Mouse (Mus musculus): Measurements from ENCODE around the gene Mical3.

Gene Mical3

DNA sequence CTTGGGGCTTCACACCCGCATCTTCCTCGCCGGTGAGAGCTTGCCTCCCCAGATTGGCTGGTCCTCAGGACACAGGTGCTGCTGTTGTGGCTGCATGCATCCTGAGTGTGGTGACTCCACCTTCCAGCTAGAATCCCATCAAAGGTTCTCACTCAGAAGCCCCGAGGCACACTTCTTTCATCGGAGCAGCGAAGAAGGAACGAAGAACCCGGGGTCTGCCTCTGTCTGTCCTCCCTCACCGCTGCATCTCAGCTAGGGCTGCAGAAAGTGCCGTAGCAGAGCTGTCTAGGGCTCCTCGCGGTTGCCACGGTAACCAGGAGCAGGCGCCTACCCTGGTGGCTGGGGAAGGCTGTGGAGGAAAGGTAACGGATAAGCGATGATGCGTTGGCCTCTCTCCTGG, at the start of gene Mical3:
Gene Mical3 (minus strand): TSS at position 227 of the 400 bp plus-strand sequence.
- peak; percentile 69 for DNase-seq (ENCODE audit: low read depth, low spot score)

DNA sequence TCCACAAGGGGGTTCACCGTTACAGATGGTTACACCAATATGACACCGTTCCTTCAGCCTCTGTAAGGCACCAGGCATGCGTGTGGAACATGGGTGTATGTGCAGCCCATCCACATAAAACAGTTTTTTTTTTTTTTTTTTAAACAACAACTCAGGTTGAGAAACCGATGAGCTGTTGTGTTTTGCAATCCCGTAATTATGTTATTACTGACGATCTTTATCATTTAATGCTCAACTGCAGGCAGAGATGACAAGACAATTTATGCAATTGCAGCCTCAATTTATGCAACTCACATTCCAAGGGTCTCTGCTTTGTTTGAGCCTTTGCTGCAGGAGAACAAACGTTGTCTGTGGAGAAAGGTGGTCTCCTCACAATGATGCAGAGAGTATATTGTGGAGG, 49.0 kb upstream of the Mical3 start:
- no peak for DNase-seq (ENCODE audit: low read depth, low spot score)

DNA sequence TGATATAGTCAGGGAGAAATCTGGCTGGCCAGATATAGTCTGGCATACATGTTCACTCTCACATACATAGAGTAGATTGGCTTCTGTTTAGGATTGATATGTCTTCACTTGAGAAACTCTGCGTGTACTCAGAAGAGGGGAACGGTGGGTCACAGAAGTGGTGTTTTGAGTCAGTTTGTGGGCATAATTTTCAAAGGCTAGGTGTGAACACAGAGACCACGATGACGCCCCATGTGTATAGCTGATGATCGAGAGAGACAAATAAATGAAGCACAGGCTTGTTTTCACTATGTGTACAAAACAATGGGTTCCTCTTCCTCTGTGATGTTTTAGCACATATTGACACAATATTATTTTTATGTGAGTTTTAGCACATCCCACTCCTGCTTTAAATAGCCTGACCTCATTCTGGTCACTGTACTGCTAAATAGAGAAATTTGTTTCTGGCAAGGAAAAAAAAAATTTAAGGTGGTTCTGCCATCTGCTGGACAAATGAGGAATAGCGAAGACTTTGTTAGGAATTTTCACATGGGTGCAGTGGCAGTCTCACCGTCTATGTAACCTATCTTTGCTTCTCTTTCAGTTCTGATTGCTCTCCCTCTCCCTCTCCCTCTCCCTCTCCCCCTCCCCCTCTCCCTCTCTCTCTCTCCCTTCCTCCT, 48.0 kb upstream of the Mical3 start:
- no peak for DNase-seq (ENCODE audit: low read depth, low spot score)

DNA sequence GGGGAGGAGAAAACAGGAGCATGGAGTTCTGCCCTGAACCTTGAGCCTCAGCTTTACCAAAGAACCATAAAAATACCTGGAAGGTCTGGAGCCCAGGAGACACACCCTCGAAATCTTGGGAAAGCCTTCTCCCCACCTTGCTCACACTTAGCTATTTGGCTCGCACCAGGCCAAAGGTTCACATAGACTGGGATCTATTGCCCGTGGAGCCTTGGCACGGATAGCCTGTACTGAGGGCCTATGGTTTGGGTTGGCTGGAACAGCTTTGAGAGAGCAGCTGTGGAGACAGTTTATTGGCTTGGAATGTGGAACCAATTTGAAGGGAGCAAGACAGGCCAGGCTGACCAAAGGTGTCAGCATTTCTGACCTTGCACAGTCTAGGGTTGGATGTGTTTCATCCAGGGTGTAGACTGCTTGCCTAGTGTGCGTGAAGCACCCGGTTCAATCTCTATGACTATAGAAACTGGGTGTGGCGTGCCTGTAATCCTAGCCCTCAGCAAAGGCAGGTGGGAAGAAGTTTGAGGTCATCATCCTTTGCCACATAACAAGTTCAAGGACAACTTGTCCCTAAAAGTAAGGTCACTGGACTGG, 46.4 kb upstream of the Mical3 start:
- DNase-seq (ENCODE audit: low read depth, low spot score): no peak

DNA sequence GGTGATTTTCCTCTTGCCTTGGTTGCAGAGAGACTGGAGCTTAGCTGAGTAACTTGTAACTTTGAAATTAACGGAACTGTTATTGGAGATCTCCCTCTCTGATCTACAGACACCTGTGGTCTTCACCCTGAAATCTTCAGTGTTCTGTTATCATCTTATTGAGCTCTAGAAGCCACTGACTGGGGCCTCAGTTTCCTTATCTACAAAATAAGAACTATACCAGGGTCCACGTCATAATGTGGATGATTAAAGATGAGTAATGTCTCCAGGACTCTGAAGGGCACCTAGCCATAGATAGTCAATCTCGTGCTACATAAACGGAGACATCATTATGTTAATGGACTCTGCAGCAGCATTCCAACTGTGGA, 45.9 kb upstream of the Mical3 start:
- DNase-seq (ENCODE audit: low read depth, low spot score): no peak

DNA sequence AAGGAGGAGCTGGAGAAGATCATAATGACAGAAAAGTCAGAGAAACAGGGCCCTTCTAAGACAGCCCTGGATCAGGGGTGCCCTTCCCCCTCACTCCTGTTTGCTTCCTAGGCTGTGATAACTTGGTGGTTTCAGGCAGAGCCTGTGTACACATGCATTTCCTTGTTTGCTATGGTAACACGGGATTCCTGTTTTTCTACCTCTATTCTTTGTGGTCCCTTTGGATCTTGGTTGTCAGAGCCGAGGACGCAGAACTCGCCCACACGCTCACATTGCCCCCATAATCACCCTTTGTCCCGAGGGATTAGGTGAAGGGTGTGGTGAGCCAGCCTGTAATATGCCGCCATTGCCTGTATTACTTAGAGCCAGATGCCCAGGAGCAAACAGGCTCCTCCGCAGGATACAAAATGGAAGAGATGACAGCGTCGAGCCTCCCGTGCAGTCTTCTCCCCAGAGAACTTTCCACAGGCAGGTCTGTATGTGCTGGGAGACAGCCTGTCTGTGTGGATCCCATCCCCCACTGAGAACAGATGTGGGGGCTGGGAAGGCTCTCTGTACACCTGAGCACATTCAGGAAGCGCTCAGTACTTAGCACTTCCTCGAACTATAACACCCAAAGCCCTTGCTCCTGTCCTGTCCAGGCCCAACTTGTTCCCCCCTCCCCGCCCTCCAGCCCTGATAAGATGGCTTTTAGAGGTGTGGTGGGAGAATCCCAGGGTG, 45.4 kb upstream of the Mical3 start:
- DNase-seq (ENCODE audit: low read depth, low spot score): no peak

DNA sequence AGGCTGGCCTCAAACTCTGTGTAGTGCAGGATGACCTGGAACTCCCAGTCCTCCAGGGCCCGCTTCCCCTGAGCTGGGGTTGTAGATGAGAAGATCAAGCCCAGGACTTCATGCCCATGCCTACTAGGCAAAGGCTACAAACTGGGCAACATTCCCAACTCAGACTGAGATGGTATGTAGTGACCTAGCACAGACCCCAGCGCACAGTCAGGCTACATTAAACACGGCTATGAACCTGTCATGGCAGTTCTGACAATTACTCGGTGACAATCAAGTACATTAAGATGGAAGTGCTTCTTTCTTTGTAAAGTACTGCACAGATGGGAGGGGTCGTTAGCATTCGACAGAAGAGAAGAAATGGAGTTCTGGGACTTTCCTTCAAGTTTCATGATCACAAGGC, 44.0 kb upstream of the Mical3 start:
- DNase-seq (ENCODE audit: low read depth, low spot score): no peak

DNA sequence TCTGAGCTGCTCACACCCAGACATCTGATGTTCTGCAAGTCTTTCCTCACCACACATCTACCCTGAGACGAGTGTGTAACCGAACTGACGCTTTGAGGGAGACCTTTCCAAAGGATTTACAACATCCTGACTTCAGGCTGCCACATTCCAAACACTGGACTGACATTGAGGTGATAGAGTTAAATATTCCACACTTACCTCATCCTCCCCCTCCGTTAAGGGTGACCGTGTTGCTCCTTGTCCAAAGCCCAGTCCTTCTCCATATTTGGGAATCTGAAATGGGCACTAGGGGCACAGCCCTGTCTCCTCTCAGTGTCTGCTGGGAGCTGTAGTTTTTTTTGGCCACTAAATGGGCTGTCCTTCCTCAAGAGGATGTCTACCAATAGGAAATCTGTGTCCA, 42.7 kb upstream of the Mical3 start:
- no peak for DNase-seq (ENCODE audit: low read depth, low spot score)

DNA sequence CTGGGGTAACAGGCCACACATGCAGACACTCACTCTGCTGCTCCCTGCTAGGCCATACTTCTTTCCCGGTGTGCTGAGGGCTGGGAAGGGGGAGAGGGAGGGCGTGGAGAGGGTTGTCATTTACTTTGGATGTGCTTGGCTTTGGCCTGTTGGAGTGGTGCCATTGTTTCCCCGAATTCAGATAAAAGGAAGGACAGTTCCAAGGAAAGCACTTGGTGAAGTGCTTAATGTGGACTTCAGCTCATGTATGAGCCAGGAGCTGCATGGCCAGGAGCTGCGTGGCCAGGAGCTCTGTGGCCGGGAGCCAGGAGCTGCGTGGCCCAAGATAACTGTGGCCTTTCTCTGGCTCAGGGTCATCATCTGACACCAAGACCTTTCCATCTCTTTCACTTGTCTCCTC, 40.3 kb upstream of the Mical3 start:
- no peak for DNase-seq (ENCODE audit: low read depth, low spot score)

DNA sequence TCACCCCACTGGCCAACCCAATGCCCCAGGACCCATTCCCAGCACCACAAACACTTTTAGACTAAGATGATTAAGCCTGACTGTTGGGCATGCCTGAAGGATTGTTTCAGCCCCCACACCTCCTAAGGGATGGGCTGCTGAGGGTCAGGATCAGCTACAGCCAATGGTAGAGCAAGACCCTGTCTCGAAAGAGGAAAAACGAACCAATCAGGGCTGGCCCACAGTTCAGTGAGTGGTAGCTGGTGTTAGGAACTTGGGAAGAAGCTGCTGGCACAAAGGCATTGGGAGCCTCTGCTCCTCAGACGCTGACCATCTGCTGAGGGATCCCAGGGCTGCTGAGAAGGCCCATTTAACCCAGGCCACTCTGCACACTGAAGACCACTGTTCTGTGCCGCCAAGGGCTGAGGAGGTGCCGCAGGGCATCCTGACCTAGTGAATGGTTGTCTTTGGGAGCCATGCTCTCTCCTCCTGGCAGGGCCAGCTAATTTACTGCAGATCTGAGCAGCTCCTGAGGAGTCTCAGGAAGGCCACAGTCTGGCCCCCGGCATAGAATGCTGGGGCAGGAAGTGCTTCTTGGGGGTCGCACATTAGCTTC, 36.7 kb upstream of the Mical3 start:
- no peak for DNase-seq (ENCODE audit: low read depth, low spot score)

DNA sequence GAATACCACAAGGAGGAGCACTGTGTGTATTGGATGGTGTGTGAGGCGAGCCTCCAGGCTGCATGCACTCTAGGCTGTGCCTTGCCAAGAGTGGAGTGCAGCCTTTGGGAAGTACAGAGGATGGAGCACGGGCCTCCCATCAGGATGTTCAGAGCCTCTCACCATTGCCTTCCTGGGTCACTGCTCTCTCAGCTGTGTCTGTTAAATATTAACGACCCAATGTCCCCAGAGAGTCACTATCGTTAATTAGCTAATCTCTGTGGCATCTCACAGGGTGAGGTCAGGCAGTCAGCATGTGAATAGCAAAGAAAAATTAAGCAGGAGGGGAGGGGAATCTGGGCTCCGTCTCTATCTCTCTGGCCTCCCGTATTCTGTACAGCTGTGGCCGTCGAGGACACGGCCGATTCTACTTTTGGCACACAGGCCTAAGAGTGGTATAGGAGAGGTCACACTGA, 35.3 kb upstream of the Mical3 start:
- DNase-seq (ENCODE audit: low read depth, low spot score): no peak

DNA sequence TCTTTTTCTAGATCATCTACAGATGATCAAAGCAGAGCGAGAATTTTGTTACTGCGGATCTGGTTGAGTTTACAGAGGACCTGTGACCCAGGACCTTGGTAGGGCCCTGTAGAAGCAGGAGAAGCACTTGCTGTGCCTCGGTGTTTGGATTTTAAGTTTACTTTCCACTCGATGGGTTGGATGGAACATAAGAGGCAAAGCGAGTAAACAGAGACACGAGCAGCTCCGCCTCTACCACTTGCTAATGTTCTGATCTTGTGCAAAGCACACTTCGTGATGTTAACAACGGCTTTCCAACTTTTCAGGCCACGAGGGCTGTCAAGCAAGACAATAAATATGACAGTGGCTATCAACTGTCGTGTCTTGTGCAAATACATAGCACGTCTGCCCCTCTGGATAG, 31.8 kb upstream of the Mical3 start:
- DNase-seq (ENCODE audit: low read depth, low spot score): no peak

DNA sequence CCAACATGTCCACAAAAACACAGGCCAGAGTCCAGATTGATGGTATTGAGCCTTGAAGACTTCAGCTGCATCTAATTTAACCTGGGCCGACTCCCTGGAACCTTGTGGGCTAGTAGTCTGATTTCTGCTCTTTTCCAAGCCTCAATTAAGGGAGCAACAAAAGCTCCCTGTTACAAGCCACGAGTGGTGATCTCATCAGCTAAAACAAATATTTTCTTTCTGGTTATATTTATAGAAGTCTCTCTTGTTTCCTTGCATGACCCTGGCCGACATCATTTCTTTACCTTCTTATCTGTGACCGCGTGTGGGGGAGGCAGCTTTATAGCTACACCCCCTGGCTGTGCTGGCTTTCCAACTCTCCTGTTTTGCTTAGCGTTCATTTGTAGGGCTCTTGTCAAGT, 29.3 kb upstream of the Mical3 start:
- no peak for DNase-seq (ENCODE audit: low read depth, low spot score)

DNA sequence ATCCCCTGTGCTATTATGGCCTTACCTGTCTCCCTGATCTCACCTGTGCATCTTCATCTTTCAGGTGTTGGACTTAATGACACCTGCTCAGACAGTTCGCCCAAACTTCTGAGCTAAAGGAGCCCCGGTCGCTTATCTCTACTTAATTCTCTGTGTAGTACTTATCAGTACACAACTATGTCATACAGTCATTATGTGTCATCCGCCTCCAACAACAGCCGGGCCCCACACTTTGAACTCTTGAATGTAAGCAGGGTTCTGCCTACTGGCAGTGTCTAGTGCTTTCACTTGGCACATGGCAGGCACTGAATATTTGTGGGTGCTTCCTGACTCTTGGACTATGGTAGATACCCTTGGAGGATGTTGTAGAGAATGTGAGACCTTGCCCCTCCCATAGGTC, 28.8 kb upstream of the Mical3 start:
- DNase-seq (ENCODE audit: low read depth, low spot score): no peak

DNA sequence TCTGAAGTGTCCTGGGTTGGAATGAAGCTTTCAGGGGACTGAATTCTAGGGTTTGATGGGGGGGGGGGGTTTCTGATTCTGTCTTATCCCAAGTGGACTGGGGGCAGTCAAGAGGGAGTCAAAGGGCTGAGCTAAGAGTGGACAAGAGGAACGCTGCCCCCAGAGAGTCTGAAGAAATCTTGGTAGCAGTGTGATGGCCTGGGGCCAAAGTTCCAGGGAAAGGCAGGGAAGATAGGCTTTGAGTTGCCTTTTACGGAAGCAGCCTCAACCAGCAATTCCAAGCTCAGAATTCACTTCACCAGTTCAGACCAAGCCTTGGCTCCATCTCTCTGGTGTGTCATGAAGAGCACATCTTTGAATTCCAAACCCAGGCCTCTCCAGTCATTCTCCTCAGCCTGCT, 25.2 kb upstream of the Mical3 start:
- no peak for DNase-seq (ENCODE audit: low read depth, low spot score)

DNA sequence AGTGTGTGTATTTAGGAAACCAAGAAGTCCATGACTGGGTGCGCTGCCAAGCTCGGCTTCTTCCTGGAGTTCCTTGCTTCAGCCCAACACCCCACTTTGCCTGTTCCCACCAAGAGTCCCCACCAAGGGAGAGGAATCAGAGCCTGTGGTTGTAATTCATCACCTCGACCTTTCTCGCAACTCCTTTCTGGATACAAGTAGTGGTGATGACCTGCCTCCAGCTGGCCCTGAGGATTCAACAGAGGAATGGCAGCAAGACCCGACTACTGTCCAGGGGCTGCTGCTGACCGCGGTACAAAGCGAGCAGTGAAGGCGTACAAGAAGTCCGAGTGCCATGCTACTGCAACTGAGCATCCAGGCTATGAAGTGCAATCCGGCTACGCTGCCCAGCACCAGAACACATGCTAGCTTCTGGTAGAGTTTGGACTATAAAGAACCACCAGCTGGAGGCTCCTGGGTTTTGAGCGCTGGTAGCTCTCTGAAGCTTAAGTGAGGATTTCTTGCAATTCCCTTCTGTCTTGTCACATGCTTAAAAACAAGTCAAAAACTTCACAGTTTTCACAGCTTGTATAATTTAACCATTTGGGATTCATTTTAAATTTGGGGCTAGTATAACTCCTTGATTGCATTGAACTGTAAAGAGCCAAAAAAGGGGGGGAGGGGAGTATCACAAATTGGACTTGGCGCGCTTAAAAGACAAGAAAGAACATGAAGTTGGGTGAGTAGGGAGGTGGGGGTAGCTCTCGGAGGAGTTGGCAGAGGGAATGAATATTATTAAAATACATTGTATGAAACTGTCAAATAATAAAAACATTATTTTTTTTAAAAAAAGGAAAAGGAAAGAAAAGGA, 23.9 kb upstream of the Mical3 start:
- no peak for DNase-seq (ENCODE audit: low read depth, low spot score)

DNA sequence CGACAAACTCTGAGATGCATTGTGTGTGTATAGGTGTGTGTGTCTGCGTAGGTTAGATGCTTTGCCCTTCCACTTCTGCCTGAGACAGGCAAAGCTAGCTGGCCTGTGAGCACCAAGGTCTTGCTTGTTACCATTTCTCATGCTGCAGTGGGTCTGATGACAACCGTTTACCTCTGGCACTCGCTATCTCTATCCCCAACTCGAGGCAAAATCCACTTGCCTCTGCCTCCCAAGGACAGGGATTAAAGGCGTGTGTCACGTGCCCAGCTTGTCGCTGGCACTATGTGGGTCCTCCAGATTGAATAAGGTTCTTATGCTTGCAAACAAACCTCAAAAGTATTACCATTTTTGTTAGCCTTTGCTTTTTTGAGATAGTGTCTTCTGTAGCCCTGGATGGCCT, 22.4 kb upstream of the Mical3 start:
- no peak for DNase-seq (ENCODE audit: low read depth, low spot score)

DNA sequence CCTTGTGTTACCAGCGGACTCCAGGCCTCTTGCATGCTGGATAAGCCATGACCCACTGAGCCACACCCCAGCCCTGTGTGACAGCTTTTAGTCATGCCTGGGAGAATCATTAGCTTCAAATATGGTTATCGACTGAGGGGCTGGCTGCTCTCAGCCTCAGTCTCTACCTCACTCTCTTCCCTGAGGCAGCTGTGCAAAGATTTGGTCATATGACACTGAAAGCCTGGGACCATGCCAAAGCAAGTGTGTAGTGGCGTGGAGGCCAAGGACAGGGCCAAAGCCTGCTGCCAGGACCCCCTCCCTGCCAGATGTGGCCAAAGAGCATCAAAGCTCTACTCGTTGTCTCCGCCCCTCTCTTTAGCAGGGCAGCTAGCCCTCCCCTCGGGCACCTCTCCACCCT, 20.9 kb upstream of the Mical3 start:
- DNase-seq (ENCODE audit: low read depth, low spot score): no peak

DNA sequence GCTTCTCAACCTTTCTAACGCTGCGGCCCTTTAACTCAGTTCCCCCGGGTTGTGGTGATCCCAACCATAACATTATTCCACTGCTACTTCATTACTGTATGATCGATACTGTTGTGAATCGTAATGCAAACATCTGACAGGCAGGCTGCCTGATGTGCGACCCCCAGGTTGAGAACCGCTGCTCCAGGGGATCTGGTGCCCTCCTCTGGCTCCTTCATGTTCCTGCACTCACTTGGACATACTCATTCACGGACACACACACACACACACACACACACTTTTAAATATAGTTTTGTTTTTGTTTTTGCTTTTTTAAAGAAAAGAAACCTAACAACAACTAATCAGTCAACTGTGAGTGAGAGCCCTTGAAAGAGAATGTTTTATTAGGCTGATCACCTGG, 19.3 kb upstream of the Mical3 start:
- no peak for DNase-seq (ENCODE audit: low read depth, low spot score)

DNA sequence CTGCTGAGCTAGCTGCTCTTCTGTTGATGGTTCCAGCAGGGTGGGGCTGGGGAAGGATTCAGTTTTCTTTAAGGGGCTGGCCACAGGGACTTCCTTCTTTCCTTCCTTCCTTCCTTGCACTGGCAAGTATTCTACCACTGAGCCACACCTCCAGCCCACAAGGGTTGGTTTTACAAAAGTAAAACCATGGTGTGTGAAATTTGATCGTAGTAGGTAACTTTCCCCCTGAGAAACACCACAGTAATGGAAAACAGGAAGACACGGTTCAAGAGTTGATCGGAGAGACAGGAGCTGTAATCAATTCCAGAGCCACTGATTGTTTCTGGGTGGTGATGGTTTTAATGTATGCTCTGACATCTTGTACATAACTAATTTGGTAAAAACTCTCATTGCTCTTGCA, 18.6 kb upstream of the Mical3 start:
- no peak for DNase-seq (ENCODE audit: low read depth, low spot score)

DNA sequence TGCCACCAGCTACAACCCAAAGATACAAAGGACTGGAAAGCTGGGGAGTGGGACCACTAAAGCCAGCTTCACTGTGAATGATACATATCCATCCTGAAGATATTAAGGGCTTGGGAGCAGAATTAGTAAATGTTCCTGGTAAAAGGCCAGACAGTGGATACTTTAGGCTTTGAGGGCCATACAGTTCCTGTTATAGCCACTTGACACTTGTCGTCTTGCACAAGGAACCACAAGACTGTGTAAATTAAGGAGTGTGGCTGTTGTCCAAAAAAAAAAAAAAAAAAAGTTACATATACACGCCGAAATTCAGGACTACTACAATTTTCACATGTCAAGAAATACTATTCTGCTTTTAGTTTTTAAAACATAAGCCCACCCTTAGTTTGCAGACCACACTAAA, 17.6 kb upstream of the Mical3 start:
- DNase-seq (ENCODE audit: low read depth, low spot score): no peak

DNA sequence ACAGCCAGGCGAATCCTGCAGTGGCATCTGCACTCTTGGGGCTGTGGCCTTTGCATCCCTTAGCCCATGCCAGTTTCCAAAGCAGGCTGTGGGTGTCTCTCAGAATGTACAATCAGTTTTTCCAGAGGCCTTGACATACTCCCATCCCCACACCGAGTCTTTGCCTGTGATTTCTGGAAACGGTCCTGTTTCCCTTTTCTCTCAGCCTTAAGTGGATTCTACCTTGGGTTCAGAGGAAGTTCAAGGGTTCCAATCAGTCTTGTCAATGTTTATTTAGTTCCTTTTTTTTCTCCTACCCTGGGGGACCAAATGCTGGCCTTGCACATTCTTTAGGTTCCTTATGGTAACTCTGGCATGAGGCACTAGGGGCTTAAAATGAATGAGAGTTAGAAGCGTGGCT, 16.0 kb upstream of the Mical3 start:
- DNase-seq (ENCODE audit: low read depth, low spot score): no peak

All from WW6 (cell line).